Mouse (Mus musculus): ENCODE measurements at regions not wholly inside any gene's neighbourhood (a gene's known extent, or its start where the extent isn't known, plus 50 kb on each side); places are given as distances from the start of the nearest gene placed in this dataset.

- DNase-seq (ENCODE audit: low read depth in 3 of 3, low spot score in 3 of 3) (no peak), ATAC-seq (ENCODE audit: insufficient read depth) (no peak)
- Histone ChIP-seq H3K36me3 (replicated peaks; ENCODE audit: control insufficient read depth, insufficient read depth, low read depth) (no peaks in the 10 kb centered on the region), H3K9ac (replicated peaks) (no peak overlapping the region), H3K4me1 (replicated peaks; ENCODE audit: control insufficient read depth in 2 of 2, insufficient read depth in 2 of 2, low read length in 1 of 2) (peaks cover 8 to 10% of the 10 kb centered on the region in 2 experiments), H3K4me3 (ENCODE audit: insufficient read depth in 1 of 2, low read depth in 2 of 2, low read length in 2 of 2) (no peak overlapping the region), H3K27me3 (ENCODE audit: control insufficient read depth, insufficient read depth, low read length) (no peaks in the 10 kb centered on the region), H3K4me2 (ENCODE audit: low read depth) (no peak overlapping the region), H3K27ac (no peak overlapping the region), H3K9me3 (ENCODE audit: control insufficient read depth, low read length) (no peaks in the 10 kb centered on the region)
- no peak for TF ChIP-seq EP300 (IDR thresholded peaks at IDR 0.05; ENCODE audit: low read depth)
- TF ChIP-seq CTCF (IDR thresholded peaks at IDR 0.05; ENCODE audit: low read depth) = no peak
- WGBS (ENCODE audit: insufficient replicate concordance) = 76% methylated on average over 8 of the region's 8 CpGs
Observed at GRCm38 (mm10) chr14:76651096-76651495, 94.4 kb upstream of the Serp2 start.

GRCm38 (mm10) chr14:76649927-76650326 lies 93.2 kb upstream of the Serp2 start:
- H3K4me3 ChIP-seq (ENCODE audit: insufficient read depth in 1 of 2, low read depth in 2 of 2, low read length in 2 of 2) = no peak overlapping the region
- WGBS (ENCODE audit: insufficient replicate concordance) = 24% methylated on average over 3 of the region's 3 CpGs
- no peak overlapping the region for H3K27ac ChIP-seq
- no peaks in the 10 kb centered on the region for H3K27me3 ChIP-seq (ENCODE audit: control insufficient read depth, insufficient read depth, low read length)
- H3K9ac ChIP-seq (replicated peaks) = no peak overlapping the region
- peaks cover 8 to 10% of the 10 kb centered on the region in 2 experiments for H3K4me1 ChIP-seq (replicated peaks; ENCODE audit: control insufficient read depth in 2 of 2, insufficient read depth in 2 of 2, low read length in 1 of 2)
- H3K36me3 ChIP-seq (replicated peaks; ENCODE audit: control insufficient read depth, insufficient read depth, low read depth) = no peaks in the 10 kb centered on the region
- ATAC-seq (ENCODE audit: insufficient read depth) = peak; percentile 89
- DNase-seq (ENCODE audit: low read depth in 3 of 3, low spot score in 3 of 3) = peak; percentile 39 to 41 (median 40)
- H3K9me3 ChIP-seq (ENCODE audit: control insufficient read depth, low read length) = no peaks in the 10 kb centered on the region
- TF ChIP-seq CTCF (IDR thresholded peaks at IDR 0.05; ENCODE audit: low read depth) (no peak), EP300 (IDR thresholded peaks at IDR 0.05; ENCODE audit: low read depth) (no peak)
- no peak overlapping the region for H3K4me2 ChIP-seq (ENCODE audit: low read depth)

GRCm38 (mm10) chr14:76644716-76645115 lies 88.0 kb upstream of the Serp2 start:
- Histone ChIP-seq H3K27me3 (ENCODE audit: control insufficient read depth, insufficient read depth, low read length) (no peaks in the 10 kb centered on the region), H3K9me3 (ENCODE audit: control insufficient read depth, low read length) (no peaks in the 10 kb centered on the region), H3K27ac (no peak overlapping the region), H3K9ac (replicated peaks) (no peak overlapping the region), H3K4me2 (ENCODE audit: low read depth) (no peak overlapping the region), H3K4me3 (ENCODE audit: insufficient read depth in 1 of 2, low read depth in 2 of 2, low read length in 2 of 2) (no peak overlapping the region), H3K36me3 (replicated peaks; ENCODE audit: control insufficient read depth, insufficient read depth, low read depth) (no peaks in the 10 kb centered on the region), H3K4me1 (replicated peaks; ENCODE audit: control insufficient read depth in 2 of 2, insufficient read depth in 2 of 2, low read length in 1 of 2) (peaks cover 2 to 3% of the 10 kb centered on the region in 2 experiments)
- TF ChIP-seq CTCF (IDR thresholded peaks at IDR 0.05; ENCODE audit: low read depth) (no peak), EP300 (IDR thresholded peaks at IDR 0.05; ENCODE audit: low read depth) (no peak)
- 60% methylated on average over 3 of the region's 3 CpGs for WGBS (ENCODE audit: insufficient replicate concordance)
- DNase-seq (ENCODE audit: low read depth in 3 of 3, low spot score in 3 of 3) (no peak), ATAC-seq (ENCODE audit: insufficient read depth) (no peak)

- no peak for DNase-seq (ENCODE audit: low read depth in 3 of 3, low spot score in 3 of 3)
Observed at GRCm38 (mm10) chr14:76641752-76642529, 85.3 kb upstream of the Serp2 start.

GRCm38 (mm10) chr14:76633170-76633569 lies 76.5 kb upstream of the Serp2 start:
- H3K4me2 ChIP-seq (ENCODE audit: low read depth) = no peak overlapping the region
- H3K9ac ChIP-seq (replicated peaks) = no peak overlapping the region
- H3K4me3 ChIP-seq (ENCODE audit: insufficient read depth in 1 of 2, low read depth in 2 of 2, low read length in 2 of 2) = no peak overlapping the region
- no peak overlapping the region for H3K27ac ChIP-seq
- ATAC-seq (ENCODE audit: insufficient read depth) (no peak), DNase-seq (ENCODE audit: low read depth in 3 of 3, low spot score in 3 of 3) (no peak)
- H3K27me3 ChIP-seq (ENCODE audit: control insufficient read depth, insufficient read depth, low read length) = no peaks in the 10 kb centered on the region
- no peak for TF ChIP-seq EP300 (IDR thresholded peaks at IDR 0.05; ENCODE audit: low read depth)
- TF ChIP-seq CTCF (IDR thresholded peaks at IDR 0.05; ENCODE audit: low read depth) = no peak
- 64% methylated on average over 6 of the region's 6 CpGs for WGBS (ENCODE audit: insufficient replicate concordance)
- no peaks in the 10 kb centered on the region for H3K36me3 ChIP-seq (replicated peaks; ENCODE audit: control insufficient read depth, insufficient read depth, low read depth)
- peaks cover 0 to 5% of the 10 kb centered on the region in 2 experiments; a peak in 1 of 4 replicates for H3K4me1 ChIP-seq (replicated peaks; ENCODE audit: control insufficient read depth in 2 of 2, insufficient read depth in 2 of 2, low read length in 1 of 2)
- no peaks in the 10 kb centered on the region for H3K9me3 ChIP-seq (ENCODE audit: control insufficient read depth, low read length)

More at GRCm38 (mm10) chr14:76641752-76642529, 85.3 kb upstream of the Serp2 start:
- Histone ChIP-seq H3K4me2 (ENCODE audit: low read depth) (no peak overlapping the region), H3K4me1 (replicated peaks; ENCODE audit: control insufficient read depth in 2 of 2, insufficient read depth in 2 of 2, low read length in 1 of 2) (no peaks in the 10 kb centered on the region), H3K27me3 (ENCODE audit: control insufficient read depth, insufficient read depth, low read length) (no peaks in the 10 kb centered on the region), H3K9me3 (ENCODE audit: control insufficient read depth, low read length) (no peaks in the 10 kb centered on the region), H3K36me3 (replicated peaks; ENCODE audit: control insufficient read depth, insufficient read depth, low read depth) (no peaks in the 10 kb centered on the region), H3K9ac (replicated peaks) (no peak overlapping the region), H3K4me3 (ENCODE audit: insufficient read depth in 1 of 2, low read depth in 2 of 2, low read length in 2 of 2) (no peak overlapping the region), H3K27ac (no peak overlapping the region)
- ATAC-seq (ENCODE audit: insufficient read depth) = no peak
- TF ChIP-seq EP300 (IDR thresholded peaks at IDR 0.05; ENCODE audit: low read depth) (no peak), CTCF (IDR thresholded peaks at IDR 0.05; ENCODE audit: low read depth) (no peak)
- WGBS (ENCODE audit: insufficient replicate concordance) = 66% methylated on average over 4 of the region's 4 CpGs

Data from liver, embryonic 14.5 days (tissue).